Mouse (Mus musculus) ovary, postnatal 14 days (tissue): ENCODE results near the gene Ablim2.
A peak's percentile ranks its signal among the peaks of the same experiment; 100 is the strongest.

Experiments
- DNase-seq: peaks from one replicate; pipeline ENCODE4 v3.0.0; 2022; ENCODE audit warnings: low spot score

Gene Ablim2

DNA sequence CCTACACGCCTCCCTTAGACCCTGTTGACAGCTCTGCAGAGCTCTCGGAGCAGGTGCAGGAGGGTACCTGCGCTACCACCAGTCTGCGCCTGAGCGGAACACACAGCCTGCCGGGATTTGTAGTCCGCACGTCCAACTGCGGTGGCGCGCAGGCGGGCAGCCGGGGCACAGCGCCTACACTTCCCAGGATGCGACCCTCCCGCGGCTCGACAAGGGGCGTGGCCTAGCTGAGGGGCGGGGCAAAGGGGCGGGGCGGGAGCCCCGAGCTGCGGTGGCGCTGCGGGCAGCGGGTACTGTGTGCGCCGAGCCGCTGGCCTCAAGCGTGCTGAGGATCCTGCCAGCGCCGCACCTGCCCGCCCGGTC lies at the start of gene Ablim2:
Gene Ablim2 (plus strand): TSS at position 242 of the 363 bp plus-strand sequence.
- DNase-seq = peak; percentile 73

DNA sequence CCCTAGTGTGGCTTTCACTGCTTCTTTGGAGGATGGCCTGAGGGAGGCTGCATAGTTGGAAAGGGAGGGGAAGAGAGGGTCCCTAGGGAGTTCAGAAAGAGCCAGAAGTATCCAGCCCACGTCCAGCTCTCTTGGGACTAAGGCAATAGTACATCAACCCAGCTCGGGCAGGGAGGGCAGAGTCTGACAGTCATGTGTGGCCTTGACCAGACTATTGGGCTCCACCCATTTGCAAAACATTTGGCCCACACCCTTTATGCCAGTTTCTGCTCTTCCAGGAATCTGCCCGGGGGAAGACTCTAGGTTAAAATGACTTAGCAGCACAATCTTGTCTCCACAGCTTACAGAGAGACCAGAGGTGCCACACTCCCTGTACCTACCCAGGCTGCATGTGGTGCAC lies 47.2 kb upstream of the Ablim2 start:
- DNase-seq = no peak

DNA sequence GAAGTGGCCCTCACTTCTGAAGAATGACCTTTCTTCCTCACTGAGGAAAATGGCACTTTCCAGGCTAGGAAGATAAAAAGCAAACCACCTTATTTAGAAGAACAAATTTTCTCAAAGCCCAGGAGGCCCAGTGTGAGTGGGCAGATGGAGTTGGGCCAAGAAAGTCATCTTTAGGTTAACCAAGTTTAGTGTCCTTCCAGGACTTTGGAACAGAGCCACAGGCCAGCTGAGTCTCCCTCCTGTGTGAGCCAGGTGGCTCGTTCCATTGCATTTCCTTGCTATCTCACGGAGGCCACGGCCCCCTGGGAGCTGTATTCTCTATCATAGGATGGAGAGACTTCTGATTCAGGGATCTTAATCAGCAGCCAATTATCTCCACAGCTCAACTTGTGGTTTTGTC lies 46.7 kb upstream of the Ablim2 start:
- DNase-seq = no peak

DNA sequence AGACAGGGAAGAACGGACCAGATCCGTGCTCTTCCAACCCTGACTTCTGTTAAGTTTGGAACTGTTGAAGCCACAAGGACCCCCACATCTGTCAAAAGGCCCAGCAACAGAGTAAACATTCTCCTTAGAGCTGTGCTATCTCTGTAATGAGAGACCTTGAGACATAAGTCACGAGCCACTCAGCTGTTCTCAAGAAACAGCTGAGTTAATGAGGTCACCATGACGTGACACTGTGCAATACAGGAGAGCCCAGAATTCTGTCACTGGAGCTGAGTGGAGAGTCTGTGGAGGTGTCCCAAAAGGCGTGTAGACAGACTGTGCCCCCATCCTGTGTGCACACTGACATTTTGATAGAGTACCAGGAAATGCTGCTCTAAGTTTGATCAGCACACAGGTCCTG lies 45.2 kb upstream of the Ablim2 start:
- no peak for DNase-seq

DNA sequence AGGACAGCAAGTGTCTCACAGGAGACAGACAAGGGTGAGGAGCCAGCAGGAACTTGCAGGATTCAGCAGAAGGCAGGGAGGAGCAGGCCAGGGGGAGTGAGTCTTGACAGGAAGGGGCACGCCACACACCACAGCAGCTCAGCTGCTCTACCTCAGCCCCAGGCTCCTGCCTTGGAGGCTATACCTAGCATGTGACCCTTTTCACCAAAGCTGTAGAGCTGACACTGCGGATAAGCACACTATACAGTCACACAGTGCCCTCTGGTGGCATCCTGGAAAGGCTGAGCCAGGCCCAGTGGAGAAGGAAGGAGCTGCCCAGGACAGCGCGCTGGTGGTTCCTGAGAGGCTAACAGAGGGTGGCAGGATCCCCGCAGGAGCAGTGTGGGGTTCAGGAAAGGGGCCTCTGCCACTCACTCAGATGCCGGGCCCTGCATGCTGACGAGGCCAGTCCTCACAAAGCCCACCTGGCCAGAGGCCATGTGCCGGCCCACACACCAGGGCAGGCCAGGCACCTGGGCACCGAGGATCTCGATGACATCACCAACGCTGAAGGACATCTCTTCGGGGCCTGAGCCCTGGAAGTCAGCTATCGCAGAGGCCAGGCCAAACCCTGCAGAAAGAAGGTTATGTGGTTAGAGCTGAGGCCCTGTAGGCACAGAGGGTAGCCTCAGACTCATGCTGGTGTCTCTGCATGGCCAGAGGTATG lies 43.9 kb upstream of the Ablim2 start:
- peak; percentile 57 for DNase-seq

DNA sequence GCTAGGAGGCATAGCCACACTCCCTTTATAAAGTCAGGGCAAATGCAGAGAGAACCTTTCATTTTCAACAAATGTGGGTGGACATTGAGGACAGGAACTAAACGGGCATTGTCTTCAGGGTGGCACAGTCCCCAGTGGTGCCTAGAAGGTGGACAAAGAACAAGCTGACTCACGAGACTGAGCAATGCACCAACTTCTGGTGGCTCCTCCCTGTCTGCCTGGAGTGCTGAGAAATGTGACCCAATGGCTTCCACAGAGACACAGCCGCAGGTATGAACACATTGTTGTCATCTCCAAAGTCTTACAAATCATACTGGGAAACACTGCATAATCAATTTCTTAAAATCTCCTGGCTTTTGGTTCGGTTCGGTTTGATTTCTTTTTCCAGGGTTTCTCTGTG lies 40.2 kb upstream of the Ablim2 start:
- no peak for DNase-seq

DNA sequence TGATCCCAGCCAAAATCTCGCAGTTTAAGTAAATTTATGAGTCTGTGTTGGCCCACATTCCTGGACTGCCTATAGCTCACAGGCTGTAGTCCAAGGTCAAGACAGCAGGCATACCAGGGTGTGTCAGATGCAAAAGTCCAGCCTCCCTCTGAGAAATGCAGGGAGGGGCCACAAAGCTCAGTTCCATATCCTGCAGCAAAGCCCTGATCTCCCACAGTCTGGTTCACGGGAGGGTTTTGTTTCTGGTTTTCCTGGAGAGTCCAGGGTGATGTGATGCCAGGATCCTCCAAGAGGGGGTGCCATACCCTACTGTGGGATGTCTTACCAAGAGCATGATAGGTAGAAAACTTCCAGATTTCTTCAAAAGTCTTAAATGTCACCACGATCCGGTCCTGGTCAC lies 39.7 kb upstream of the Ablim2 start:
- DNase-seq = peak; percentile 50

DNA sequence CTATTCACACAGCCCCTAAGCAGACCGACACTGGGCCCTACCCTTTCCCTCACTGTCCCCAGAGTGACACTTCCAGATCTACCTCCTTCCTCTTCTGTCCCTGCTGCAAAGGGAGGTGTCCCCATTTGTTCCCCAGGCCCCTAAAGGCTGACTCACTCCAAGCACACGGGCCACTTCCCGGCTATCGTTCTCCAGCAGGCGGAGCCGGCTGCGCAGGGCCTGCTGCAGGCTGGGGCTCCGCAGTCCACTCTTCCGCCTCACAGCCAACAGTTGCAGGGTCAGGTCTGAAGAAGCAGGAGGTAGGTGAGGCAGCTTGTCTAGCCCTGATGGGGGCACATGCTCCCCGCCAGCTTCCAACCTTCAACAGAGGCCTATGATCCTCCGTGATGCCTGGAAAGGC lies 38.9 kb upstream of the Ablim2 start:
- no peak for DNase-seq

DNA sequence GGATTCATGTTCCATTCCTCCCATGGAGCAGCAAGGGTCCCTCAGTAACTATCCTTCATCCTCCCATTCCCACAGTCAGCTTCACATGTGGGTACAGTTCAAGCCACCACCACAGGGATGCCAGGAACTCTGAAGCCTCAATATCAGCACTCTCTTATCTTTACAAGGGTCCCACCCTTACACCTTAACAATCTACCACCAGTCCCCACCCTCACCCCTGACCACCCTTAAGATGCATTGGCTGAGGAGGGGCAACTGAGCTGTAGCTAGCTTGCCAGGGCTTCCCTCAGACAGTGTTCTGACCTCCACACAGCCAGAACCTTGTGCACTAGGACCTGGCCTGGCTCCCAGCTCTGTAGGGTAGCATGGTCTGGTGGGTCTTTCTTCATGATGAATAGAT lies 38.3 kb upstream of the Ablim2 start:
- no peak for DNase-seq

DNA sequence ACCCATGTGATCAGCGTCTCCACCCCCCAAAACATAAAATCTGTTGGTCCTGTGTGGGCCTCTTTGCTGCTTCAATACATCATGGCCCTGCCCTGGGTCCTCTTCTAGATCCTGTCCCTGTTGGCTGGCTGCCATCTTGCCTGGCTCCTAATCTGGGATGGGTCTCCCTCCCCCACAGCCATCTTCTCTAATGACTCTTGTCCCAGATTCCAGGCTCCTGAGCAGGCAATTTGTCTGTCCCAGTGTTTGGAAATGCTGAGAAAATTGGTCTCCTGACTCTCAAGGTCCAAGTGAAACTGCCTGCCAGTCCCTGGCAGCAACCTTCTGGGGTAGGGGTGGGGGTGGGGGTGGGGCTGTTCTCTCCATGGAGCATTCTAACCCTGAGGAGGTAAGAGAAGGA lies 37.8 kb upstream of the Ablim2 start:
- DNase-seq = no peak

DNA sequence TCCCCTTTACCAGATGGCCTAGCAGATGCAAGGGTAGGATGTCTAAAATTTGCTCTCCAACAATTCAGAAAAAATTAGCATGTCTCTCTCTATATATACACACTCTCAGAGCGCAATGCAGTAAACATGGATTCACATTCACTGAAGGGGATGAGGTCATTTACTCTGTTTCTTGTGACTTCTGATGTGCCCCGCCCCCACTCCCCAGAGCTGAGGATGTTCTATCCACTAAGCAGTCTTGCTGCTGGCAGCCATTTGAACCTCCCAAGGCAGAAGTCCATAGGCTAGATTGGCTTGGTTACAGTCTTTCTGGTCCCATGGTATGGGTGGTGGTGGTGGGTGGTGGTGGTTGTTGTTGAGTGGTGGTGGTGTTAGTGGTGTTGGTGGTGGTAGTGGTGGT lies 35.7 kb upstream of the Ablim2 start:
- no peak for DNase-seq

DNA sequence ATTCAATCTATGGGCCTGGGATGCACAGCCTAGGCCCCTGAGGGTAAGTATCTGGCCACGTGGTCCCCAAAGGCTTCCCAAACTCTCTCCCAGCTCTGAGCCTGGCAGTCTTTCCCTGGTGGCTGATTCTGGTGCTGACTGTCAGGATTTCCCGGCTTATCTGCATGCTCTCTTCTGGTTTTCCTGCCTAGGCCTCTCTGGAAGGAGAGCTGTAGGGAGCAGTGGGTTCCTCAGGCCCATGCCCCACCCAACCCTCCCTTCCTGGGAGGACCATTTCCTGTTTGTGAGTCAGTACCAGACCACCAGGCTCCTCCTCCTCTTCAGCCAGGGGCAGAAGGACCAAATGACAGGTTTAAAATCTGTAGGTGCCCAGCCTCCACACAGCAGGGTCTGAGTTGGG lies 35.0 kb upstream of the Ablim2 start:
- no peak for DNase-seq

DNA sequence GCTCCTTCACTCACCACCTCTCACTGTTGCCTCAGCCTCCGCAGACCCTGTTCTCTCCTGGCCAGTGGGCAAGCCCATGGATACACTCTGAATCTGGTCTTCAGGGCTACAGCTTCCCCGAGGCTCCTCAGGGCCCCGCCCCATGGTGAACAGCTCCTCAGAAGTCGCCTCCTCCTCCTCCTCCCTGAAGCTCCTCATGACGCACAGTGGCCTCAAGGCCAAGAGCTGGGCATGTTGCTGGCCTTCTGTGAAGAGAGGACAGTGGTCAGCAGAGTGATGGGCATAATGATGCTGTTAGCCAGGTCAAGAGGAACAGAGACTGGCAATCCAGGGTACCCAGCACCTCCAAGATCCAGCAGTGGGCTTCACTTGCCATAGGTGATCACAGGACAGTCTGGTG lies 33.8 kb upstream of the Ablim2 start:
- DNase-seq = no peak

DNA sequence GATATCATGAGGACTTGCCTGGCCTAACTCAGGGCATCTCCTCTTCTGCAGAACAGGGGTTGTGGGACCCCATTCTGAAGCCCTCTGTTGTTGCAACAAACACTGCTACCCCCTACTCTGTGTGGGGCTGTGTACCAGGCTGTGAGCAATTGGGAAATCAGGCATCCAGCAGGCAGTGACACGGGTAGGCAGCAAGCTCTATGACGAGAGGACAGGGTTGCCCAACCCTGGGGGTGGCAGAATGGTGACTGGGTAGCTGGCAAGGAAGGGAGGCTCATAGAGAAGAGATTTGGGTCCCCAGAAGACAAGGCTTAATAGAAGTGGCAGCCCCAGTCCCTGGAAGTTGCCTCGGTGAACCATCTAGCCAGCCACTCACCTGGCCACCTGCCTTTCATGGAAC lies 31.8 kb upstream of the Ablim2 start:
- no peak for DNase-seq

DNA sequence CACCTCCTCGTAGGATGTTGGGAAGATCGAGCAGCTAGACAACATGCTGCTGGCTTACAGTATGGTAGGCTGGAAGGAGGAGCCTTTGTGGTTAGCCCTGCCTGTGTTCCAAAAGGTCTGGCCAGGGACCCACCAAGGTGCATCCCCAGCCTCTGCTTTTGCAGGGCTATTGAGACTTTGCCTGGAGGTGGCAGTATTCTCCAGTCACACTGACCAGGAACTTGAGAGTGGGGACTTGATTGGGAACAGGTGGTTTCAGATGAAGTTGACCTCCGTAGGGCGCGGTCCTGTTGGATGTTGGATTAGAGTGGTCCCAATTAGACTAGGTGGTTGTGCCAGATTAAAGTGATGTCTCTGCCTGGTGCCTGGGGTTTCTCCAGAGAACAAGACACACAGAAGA lies 30.2 kb upstream of the Ablim2 start:
- no peak for DNase-seq

DNA sequence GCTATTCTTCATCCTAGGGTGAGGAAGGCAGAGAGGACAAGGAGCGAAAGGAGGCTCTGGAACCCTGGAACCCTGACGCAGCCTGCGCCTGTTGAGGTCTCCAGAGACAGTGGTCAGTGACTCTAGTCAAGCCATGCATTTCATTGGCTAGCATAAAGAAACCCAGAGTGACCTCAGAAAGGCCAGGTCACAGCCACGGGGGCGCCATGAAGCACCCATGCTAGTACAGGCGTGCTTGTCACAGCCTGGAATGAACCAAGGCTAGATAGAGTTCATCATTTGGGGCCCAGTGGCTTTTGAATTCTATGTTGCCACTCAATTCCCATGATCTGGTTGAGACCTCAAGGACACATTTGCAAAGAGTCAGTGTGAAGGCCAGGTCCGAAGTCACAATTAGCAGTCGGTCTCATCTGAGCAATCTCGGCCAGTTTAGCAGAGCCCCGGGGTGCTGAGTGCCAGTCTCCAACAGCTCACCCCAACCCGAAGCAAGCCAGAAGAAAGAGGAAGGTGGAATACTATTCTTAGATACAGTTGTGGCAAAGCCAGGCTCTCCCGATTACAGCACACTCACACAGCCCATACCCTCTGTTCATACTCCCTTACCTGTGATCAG lies 29.2 kb upstream of the Ablim2 start:
- no peak for DNase-seq

DNA sequence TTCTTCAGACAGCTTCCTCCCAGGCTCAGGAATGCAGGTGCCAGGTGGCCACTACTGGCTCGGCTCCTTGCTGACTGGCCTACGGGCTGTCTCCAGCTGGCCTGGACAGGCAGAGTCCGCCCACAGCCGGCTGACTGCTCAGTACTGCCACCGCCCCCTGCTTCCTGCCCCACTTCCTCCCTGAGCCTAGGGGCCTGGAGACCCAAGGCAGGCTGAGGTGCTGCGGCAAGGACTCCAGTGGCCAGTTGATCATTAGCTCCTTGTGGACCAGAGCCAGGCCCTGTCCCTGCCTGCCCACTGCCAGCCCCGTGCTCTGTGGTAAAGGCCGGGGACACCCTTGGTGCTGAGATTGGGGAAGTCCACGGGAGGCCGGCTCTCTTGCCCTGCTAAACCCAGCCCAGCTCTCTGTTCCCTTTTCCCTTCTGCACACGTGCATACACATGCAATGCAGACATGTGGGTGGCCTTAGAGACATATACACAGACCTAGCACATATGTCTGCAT lies 28.7 kb upstream of the Ablim2 start:
- no peak for DNase-seq

DNA sequence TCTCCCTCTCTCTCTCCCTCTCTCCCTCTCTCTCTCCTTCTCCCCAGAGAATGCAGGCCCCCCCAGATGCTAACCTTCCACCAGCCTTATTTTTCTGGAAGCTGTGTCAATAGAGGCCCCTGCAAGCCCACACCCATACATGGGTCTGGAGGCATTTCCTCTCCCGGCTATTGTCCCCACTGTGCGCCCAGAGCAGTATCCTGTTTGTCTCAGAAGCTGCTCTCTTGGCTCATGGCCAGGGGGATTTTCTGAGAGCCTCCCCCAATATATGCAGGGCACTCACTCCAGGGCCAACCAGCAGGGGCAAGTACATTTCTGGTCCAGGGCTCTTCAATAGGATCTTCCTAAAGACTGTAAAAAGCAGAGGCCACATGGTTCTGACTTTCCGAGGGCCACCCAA lies 27.8 kb upstream of the Ablim2 start:
- no peak for DNase-seq

DNA sequence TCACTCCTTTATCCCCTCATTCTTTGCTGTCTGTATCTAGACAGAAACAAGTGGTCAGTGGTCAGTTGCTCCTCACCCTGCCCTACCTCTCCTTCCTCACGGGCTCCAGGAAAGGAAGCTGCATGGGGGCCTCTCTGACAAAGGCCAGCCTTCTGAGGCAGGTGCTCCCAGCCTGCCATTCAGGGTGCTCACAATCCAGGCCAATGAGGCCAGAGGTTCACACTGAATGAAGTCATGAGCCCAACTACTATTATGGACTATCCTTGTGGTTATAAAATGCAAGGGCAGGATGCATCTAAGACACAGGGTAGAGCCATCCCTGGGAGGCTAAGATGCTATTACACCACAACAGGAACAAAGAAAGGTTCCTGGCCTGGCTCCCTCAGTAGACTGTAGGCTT lies 27.1 kb upstream of the Ablim2 start:
- DNase-seq = no peak

DNA sequence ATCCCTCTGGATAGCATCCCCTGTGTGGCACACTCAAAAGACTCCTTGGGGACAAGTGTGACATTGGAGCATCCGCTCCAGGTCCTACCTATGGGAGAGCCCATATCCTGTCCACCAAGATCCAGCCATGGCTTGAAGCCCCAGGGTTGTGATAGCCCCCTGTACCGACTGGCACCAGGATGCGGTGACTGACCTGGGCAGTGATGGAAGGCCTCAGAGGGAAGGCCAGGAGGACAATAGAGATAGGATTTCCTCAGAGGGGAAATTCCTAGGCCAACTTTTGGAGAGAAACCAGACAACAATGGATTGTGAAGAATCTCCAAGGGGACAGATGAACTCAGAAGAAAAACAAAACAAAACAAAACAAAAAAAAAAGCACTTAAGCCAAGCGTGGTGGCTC lies 26.7 kb upstream of the Ablim2 start:
- no peak for DNase-seq

DNA sequence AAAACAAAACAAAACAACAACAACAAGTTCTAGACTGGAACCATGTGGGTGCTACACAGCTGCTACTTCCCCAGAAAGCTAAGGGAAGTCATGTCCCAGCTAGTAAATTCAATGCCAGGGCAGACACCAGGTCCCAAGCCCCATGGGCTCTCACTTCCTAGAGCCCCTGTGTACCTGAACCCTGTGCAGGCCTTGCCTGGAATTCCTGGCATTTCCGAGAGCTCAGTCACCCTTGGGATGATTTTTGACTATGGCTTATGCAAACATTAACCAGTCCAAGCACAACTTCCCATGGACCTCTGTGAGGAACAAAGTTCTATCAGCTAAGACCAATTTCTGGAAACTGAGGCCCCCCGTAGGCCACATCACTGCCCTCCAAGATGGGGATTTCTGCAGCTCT lies 24.2 kb upstream of the Ablim2 start:
- DNase-seq = no peak

DNA sequence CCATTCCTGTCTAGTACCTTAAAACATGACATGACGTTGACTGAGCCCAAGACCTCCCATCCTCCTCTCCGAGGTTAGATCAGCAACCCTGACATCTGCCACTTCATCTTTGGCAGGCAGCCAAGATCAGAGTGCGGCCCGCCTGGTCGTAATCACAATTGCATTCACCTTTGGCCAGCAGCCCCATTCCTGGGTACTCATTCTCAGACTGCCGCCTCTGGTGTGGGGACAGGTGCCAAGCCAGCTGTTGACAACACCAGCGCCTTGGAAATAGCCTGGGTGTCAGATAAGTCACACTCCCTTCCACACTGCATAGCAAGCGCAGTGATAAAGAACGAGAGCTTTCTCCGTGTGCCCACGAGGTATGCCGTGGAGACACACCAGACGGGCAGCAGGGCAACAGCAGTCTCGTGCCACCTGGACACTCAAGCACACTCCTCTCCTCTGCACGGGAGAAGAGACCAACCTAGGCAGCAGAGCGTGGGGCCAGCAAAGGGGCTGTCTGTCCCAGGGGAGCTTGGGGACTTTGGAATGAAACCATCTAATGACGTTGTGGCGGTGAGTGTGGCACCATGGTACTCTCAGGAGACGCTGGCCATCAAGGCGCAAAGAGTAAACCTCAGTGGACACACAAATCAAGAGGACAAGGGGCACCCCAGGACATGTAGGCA lies 20.3 kb upstream of the Ablim2 start:
- no peak for DNase-seq

DNA sequence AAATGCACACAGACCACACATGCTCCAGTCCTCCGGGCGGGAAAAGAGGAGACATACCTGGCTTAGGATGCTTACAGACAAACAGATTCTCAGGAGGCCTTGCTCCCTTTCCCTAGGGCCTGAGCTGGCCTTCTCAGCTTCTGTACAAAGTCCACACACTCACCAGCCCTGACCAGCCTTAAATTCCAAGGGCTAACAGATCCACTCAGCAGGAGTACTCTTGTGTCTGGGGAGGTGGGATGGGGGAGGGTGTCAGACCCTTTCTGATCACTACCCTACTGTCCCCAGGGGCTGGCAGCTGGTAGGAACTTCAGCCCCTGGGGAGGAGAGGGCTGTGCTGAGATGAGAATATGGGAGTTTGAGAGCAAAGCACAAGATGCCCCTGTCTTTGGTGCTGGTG lies 18.7 kb upstream of the Ablim2 start:
- DNase-seq = no peak
